Mouse (Mus musculus) MEL (cell line): ENCODE results near the gene Cenpx. TPM values are rescaled to one million over a fixed set of nuclear protein-coding genes. Genes with fewer than 3 reads are reported as not detected.
A peak's percentile ranks its signal among the peaks of the same experiment; 100 is the strongest.

ENCODE experiments used
- DNase-seq: peaks from one replicate; pipeline ENCODE4 v3.0.0; 2011; ENCODE audit warnings: low read depth, low spot score
- H3K27ac ChIP-seq: 2 replicates; pipeline ENCODE4 v1.5.1; 2012; ENCODE audit warnings: low read depth, mild to moderate bottlenecking, control low read depth, low read length, moderate library complexity; ENCODE audit not compliant: control insufficient read depth
- H3K27me3 ChIP-seq, 2 experiments: fragments of 150-350 bp in 1 of 2; sonication (generic) in 1 of 2; 2 replicates each; pipeline ENCODE4 v1.6.1; 2012; ENCODE audit warnings: low read length in 2 of 2, mild to moderate bottlenecking in 2 of 2, improper control_type of control experiment in 1 of 2, moderate library complexity in 1 of 2; ENCODE audit not compliant: insufficient read depth in 2 of 2, control insufficient read depth in 1 of 2
- H3K36me3 ChIP-seq, 2 experiments: 2 replicates each; pipeline ENCODE4 v1.6.1; 2012 to 2014; ENCODE audit warnings: low read length in 2 of 2, improper control_type of control experiment in 1 of 2, inconsistent platforms in 1 of 2, mild to moderate bottlenecking in 1 of 2; ENCODE audit not compliant: insufficient read depth in 2 of 2, control insufficient read depth in 1 of 2
- H3K4me1 ChIP-seq, 2 experiments: fragments of 150-350 bp in 1 of 2; sonication (generic) in 1 of 2; 2 replicates each; pipeline ENCODE4 v1.6.1; 2012; ENCODE audit warnings: low read length in 2 of 2, improper control_type of control experiment in 1 of 2, mild to moderate bottlenecking in 1 of 2; ENCODE audit not compliant: insufficient read depth in 2 of 2, control insufficient read depth in 1 of 2
- H3K4me3 ChIP-seq, 2 experiments: fragments of 150-350 bp in 1 of 2; sonication (generic) in 1 of 2; 2 replicates each; pipeline ENCODE4 v1.5.1; 2012; ENCODE audit warnings: low read depth in 2 of 2, low read length in 2 of 2, mild to moderate bottlenecking in 2 of 2, moderate library complexity in 2 of 2, control low read depth in 1 of 2, improper control_type of control experiment in 1 of 2; ENCODE audit not compliant: control insufficient read depth in 1 of 2, insufficient read depth in 1 of 2
- H3K79me2 ChIP-seq: 2 replicates; pipeline ENCODE4 v1.6.1; 2012; ENCODE audit warnings: mild to moderate bottlenecking, low read length, moderate library complexity; ENCODE audit not compliant: control insufficient read depth, poor library complexity, insufficient read depth
- H3K9ac ChIP-seq: 2 replicates; pipeline ENCODE4 v1.6.1; 2012; ENCODE audit warnings: low read depth, mild to moderate bottlenecking, control low read depth, low read length, moderate library complexity; ENCODE audit not compliant: control insufficient read depth, poor library complexity, severe bottlenecking
- H3K9me3 ChIP-seq: fragments of 150-350 bp; sonication (generic); replicated peaks from 2 replicates; pipeline ENCODE4 v1.6.1; 2012; ENCODE audit warnings: mild to moderate bottlenecking, low read length, improper control_type of control experiment, moderate library complexity; ENCODE audit not compliant: insufficient read depth
- BHLHE40 ChIP-seq: IDR thresholded peaks from 2 replicates; pipeline ENCODE4 v1.6.1; 2012; ENCODE audit warnings: low read depth, mild to moderate bottlenecking, inconsistent platforms, low read length, improper control_type of control experiment, borderline replicate concordance
- CHD1 ChIP-seq: IDR thresholded peaks from 2 replicates; pipeline ENCODE4 v1.6.1; 2012; ENCODE audit warnings: low read depth, mild to moderate bottlenecking, inconsistent platforms, low read length, improper control_type of control experiment
- CTCF ChIP-seq, 3 experiments: IDR thresholded peaks in 2 of 3; conservative IDR thresholded peaks in 1 of 3; 2 replicates each; pipeline ENCODE4 v1.5.1; 2011 to 2012; ENCODE audit warnings: low read length in 3 of 3, low read depth in 2 of 3, mild to moderate bottlenecking in 2 of 3, improper control_type of control experiment in 1 of 3, inconsistent platforms in 1 of 3, mixed read lengths in 1 of 3, moderate library complexity in 1 of 3; ENCODE audit not compliant: control insufficient read depth in 1 of 3, insufficient read depth in 1 of 3, poor library complexity in 1 of 3, severe bottlenecking in 1 of 3
- ELF1 ChIP-seq: IDR thresholded peaks from 2 replicates; pipeline ENCODE4 v1.6.1; 2014; ENCODE audit warnings: low read depth, mild to moderate bottlenecking, inconsistent platforms, low read length, improper control_type of control experiment, moderate library complexity
- ETS1 ChIP-seq: IDR thresholded peaks from 2 replicates; pipeline ENCODE4 v1.6.1; 2012; ENCODE audit warnings: low read depth, mild to moderate bottlenecking, inconsistent platforms, low read length, improper control_type of control experiment, moderate library complexity
- GABPA ChIP-seq: IDR thresholded peaks from 2 replicates; pipeline ENCODE4 v1.6.1; 2012; ENCODE audit warnings: low read depth, mild to moderate bottlenecking, inconsistent platforms, low read length, improper control_type of control experiment, moderate library complexity
- GATA1 ChIP-seq: IDR thresholded peaks from 2 replicates; pipeline ENCODE4 v1.6.1; 2011; ENCODE audit warnings: low read depth, low read length, improper control_type of control experiment
- HCFC1 ChIP-seq: IDR thresholded peaks from 2 replicates; pipeline ENCODE4 v1.6.1; 2012; ENCODE audit warnings: low read depth, mild to moderate bottlenecking, inconsistent platforms, low read length, improper control_type of control experiment, moderate library complexity
- JUND ChIP-seq: IDR thresholded peaks from 2 replicates; pipeline ENCODE4 v1.6.1; 2011; ENCODE audit warnings: low read depth, mild to moderate bottlenecking, improper control_type of control experiment, low read length
- MAX ChIP-seq: IDR thresholded peaks from 2 replicates; pipeline ENCODE4 v1.6.1; 2011; ENCODE audit warnings: low read length, improper control_type of control experiment
- MAZ ChIP-seq: IDR thresholded peaks from 2 replicates; pipeline ENCODE4 v1.6.1; 2012; ENCODE audit warnings: low read depth, mild to moderate bottlenecking, inconsistent platforms, low read length, improper control_type of control experiment
- MXI1 ChIP-seq: IDR thresholded peaks from 2 replicates; pipeline ENCODE4 v1.6.1; 2011; ENCODE audit warnings: mild to moderate bottlenecking, low read depth, low read length, improper control_type of control experiment
- MYC ChIP-seq: IDR thresholded peaks from 2 replicates; pipeline ENCODE4 v1.6.1; 2011; ENCODE audit warnings: low read depth, mild to moderate bottlenecking, low read length, improper control_type of control experiment, moderate library complexity
- POLR2AphosphoS2 ChIP-seq: IDR thresholded peaks from 2 replicates; pipeline ENCODE4 v1.6.1; 2011; ENCODE audit warnings: low read length, improper control_type of control experiment
- POLR2AphosphoS5 ChIP-seq: IDR thresholded peaks from 2 replicates; pipeline ENCODE4 v1.6.1; 2012; ENCODE audit warnings: low read depth, borderline replicate concordance, mild to moderate bottlenecking, inconsistent platforms, low read length, moderate library complexity, mixed read lengths
- RAD21 ChIP-seq: IDR thresholded peaks from 2 replicates; pipeline ENCODE4 v1.6.1; 2011; ENCODE audit warnings: mild to moderate bottlenecking, low read depth, low read length, improper control_type of control experiment
- RCOR1 ChIP-seq: IDR thresholded peaks from 2 replicates; pipeline ENCODE4 v1.6.1; 2012; ENCODE audit warnings: low read depth, mild to moderate bottlenecking, inconsistent platforms, low read length, improper control_type of control experiment
- TAL1 ChIP-seq: IDR thresholded peaks from 2 replicates; pipeline ENCODE4 v1.6.1; 2012; ENCODE audit warnings: mild to moderate bottlenecking, inconsistent platforms, low read length, moderate library complexity, mixed read lengths
- TBP ChIP-seq: IDR thresholded peaks from 2 replicates; pipeline ENCODE4 v1.8.0; 2011; ENCODE audit warnings: low read depth, low read length, improper control_type of control experiment
- TCF12 ChIP-seq: IDR thresholded peaks from 2 replicates; pipeline ENCODE4 v1.6.1; 2014; ENCODE audit warnings: low read depth, mild to moderate bottlenecking, inconsistent platforms, low read length, improper control_type of control experiment, moderate library complexity
- UBTF ChIP-seq: IDR thresholded peaks from 2 replicates; pipeline ENCODE4 v1.6.1; 2012; ENCODE audit warnings: low read depth, mild to moderate bottlenecking, inconsistent platforms, low read length, improper control_type of control experiment, moderate library complexity, borderline replicate concordance; ENCODE audit not compliant: insufficient read depth
- USF1 ChIP-seq: IDR thresholded peaks from 2 replicates; pipeline ENCODE4 v1.6.1; 2014; ENCODE audit warnings: low read depth, mild to moderate bottlenecking, inconsistent platforms, low read length, improper control_type of control experiment, moderate library complexity
- ZKSCAN1 ChIP-seq: IDR thresholded peaks from 2 replicates; pipeline ENCODE4 v1.6.1; 2012; ENCODE audit warnings: low read depth, mild to moderate bottlenecking, inconsistent platforms, low read length, improper control_type of control experiment, moderate library complexity
- polyA plus RNA-seq, 2 experiments: library from polyadenylated mRNA; stranded (reverse) in 1 of 2; unstranded in 1 of 2; fragments of >175 nt in 1 of 2; fragments of >200 nt in 1 of 2; gene quantifications; 2 replicates each; pipeline versions ENCODE4 v1.2.1 to v1.2.4; 2012; ENCODE audit warnings: low replicate concordance in 2 of 2, low read depth in 1 of 2; ENCODE audit not compliant: insufficient read length in 2 of 2, insufficient read depth in 1 of 2, missing spikeins in 1 of 2
- total RNA-seq: library from RNA; depleted of rRNA; stranded (reverse); fragments of 300-350 nt; gene quantifications from 2 replicates; pipeline ENCODE4 v1.2.3, GENCODE M21; 2012

The Cenpx gene
- total and polyA plus RNA-seq, 3 experiments, result 141 to 206 TPM; not detected in 1

GRCm38 (mm10) chr11:120711980-120712604, 1.4 kb downstream of the Cenpx start:
- Histone ChIP-seq H3K27ac (no peak overlapping the region), H3K9me3 (no peaks in the 10 kb centered on the region), H3K36me3 (peaks cover 0 to 2% of the 10 kb centered on the region in 2 experiments; a peak in 1 of 4 replicates), H3K79me2 (peaks cover 17% of the 10 kb centered on the region), H3K4me1 (peaks cover 0 to 8% of the 10 kb centered on the region in 2 experiments; a peak in 3 of 4 replicates), H3K4me3 (no peak overlapping the region), H3K9ac (no peak overlapping the region), H3K27me3 (no peaks in the 10 kb centered on the region)
- no peak for DNase-seq
- TF ChIP-seq HCFC1 (no peak), CTCF (IDR thresholded peaks at IDR 0.05 in 2 of 3, conservative IDR thresholded peaks at IDR 0.05 in 1 of 3; ENCODE audit: control insufficient read depth in 1 of 3, insufficient read depth in 1 of 3, low read depth in 2 of 3, low read length in 3 of 3, poor library complexity in 1 of 3, severe bottlenecking in 1 of 3) (no peak), MXI1 (no peak), USF1 (no peak), GABPA (no peak), MYC (no peak), ETS1 (no peak), GATA1 (no peak), TAL1 (no peak), TBP (no peak), MAX (no peak), RCOR1 (no peak), JUND (no peak), POLR2AphosphoS5 (no peak), MAZ (no peak), RAD21 (no peak), CHD1 (no peak), ELF1 (no peak), POLR2AphosphoS2 (no peak), BHLHE40 (no peak)

DNA sequence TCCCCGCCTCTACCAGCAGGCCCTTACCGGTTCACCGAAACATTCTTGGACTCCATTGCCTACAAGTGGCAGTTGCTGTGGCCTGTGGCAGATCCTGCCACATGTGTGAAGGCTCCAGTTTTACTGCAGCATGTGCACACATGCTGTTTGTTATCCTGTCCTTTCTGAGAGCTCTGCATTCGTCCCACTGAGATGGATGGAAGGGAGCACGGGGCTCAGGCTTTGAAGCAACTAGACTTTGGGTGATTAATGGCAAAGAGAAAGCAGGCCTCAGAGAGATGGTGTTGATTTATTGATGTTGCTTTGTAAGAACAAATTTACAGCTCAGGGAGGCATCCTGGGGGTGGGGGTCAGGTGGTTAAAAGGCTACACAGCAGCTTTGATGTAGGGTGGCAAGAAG, 2.9 kb downstream of the Cenpx start:
- Histone ChIP-seq H3K9ac (no peak overlapping the region), H3K4me1 (peaks cover 0 to 8% of the 10 kb centered on the region in 2 experiments; a peak in 3 of 4 replicates), H3K4me3 (no peak overlapping the region), H3K9me3 (no peaks in the 10 kb centered on the region), H3K27me3 (no peaks in the 10 kb centered on the region), H3K79me2 (peaks cover 17% of the 10 kb centered on the region), H3K27ac (no peak overlapping the region), H3K36me3 (0 out of 4 replicates have a peak, but pooled peaks cover 0 to 2% of the 10 kb centered on the region in 2 experiments)
- DNase-seq, result no peak
- TF ChIP-seq UBTF (no peak), TCF12 (no peak), POLR2AphosphoS2 (0 out of 2 replicates have a peak, but pooled peaks have one; percentile 8), CHD1 (no peak), ZKSCAN1 (no peak), BHLHE40 (no peak)
